Mouse (Mus musculus) kidney, adult 2 months (tissue): ENCODE data around the gene Mboat7.
"Not testable (repeated sequence)": the region's sequence is repeated elsewhere in the genome, so short reads cannot be mapped to it uniquely, and the experiment has no call there.

Source experiments
- CTCF ChIP-seq: fragments of 200-500 bp; conservative IDR thresholded peaks from 2 replicates; pipeline ENCODE4 v1.5.1; 2011; ENCODE audit warnings: low read depth, mild to moderate bottlenecking, control low read depth, low read length, moderate library complexity, mixed read lengths; ENCODE audit not compliant: insufficient read depth, insufficient read length
- POLR2A ChIP-seq: fragments of 200-500 bp; IDR thresholded peaks from one replicate; pipeline ENCODE4 v1.6.1; 2011; ENCODE audit warnings: low read depth, low read length, control low read depth

- not testable (repeated sequence) for TF ChIP-seq POLR2A, CTCF
Observed at GRCm38 (mm10) chr7:3705461-3705860, 12.1 kb upstream of the Mboat7 start.
